Mouse (Mus musculus) lung, embryonic 14.5 days (tissue): ENCODE results near the gene Crim1. TPM values are rescaled to one million over a fixed set of nuclear protein-coding genes. Genes with fewer than 3 reads are reported as not detected.

ENCODE experiments used
- ATAC-seq: fragments of 200-750 bp; cut with Nextera tagmentation; 2 replicates; pipeline ENCODE4 v1.8.0; 2017; ENCODE audit warnings: mild to moderate bottlenecking, moderate TSS enrichment, moderate library complexity; ENCODE audit not compliant: insufficient read depth
- DNase-seq: peaks from one replicate; pipeline ENCODE4 v3.0.0-alpha.2; 2015
- H3K27ac ChIP-seq: fragments of 300-500 bp; sonication (generic); 2 replicates; pipeline ENCODE4 v1.5.1; 2014; ENCODE audit warnings: low read depth, mild to moderate bottlenecking, moderate library complexity
- H3K27me3 ChIP-seq: fragments of 300-500 bp; sonication (generic); 2 replicates; pipeline ENCODE4 v1.6.1; 2014; ENCODE audit warnings: low read length, control low read depth; ENCODE audit not compliant: insufficient read depth
- H3K36me3 ChIP-seq: fragments of 300-500 bp; sonication (generic); 2 replicates; pipeline ENCODE4 v1.6.1; 2014; ENCODE audit warnings: control low read depth; ENCODE audit not compliant: insufficient read depth
- H3K4me1 ChIP-seq: fragments of 300-500 bp; sonication (generic); 2 replicates; pipeline ENCODE4 v1.6.1; 2014; ENCODE audit warnings: antibody characterized with exemption, control low read depth; ENCODE audit not compliant: insufficient read depth
- H3K4me2 ChIP-seq: fragments of 300-500 bp; sonication (generic); 2 replicates; pipeline ENCODE4 v1.6.1; 2014; ENCODE audit warnings: mild to moderate bottlenecking
- H3K4me3 ChIP-seq: fragments of 300-500 bp; sonication (generic); 2 replicates; pipeline ENCODE4 v1.5.1; 2014; ENCODE audit warnings: low read depth, low read length
- H3K9ac ChIP-seq: fragments of 300-500 bp; sonication (generic); 2 replicates; pipeline ENCODE4 v1.6.1; 2014
- H3K9me3 ChIP-seq: fragments of 300-500 bp; sonication (generic); 2 replicates; pipeline ENCODE4 v1.6.1; 2016; ENCODE audit warnings: low read depth, low read length, control low read depth
- CTCF ChIP-seq: IDR thresholded peaks from 2 replicates; pipeline ENCODE4 v1.5.1; 2016; ENCODE audit warnings: antibody characterized with exemption, low read depth
- WGBS: fragments of 180-500 bp; shearing (Covaris S2); extraction: QIAGEN DNeasy Blood & Tissue Kit; methylation state at CpG from one replicate; pipeline ENCODE4 v1.1.7; 2014; 5-methylcytosine and 5-hydroxymethylcytosine counted together
- polyA plus RNA-seq: library from polyadenylated mRNA; unstranded; fragments of >200 nt; fragmentation: Nextera tagmentation; extraction: Ambion mirVana; gene quantifications from 2 replicates; pipeline ENCODE4 v1.2.1, GENCODE M21; 2014

Gene Crim1
- polyA plus RNA-seq, 1 experiment from 2014 or later, result 5.7 TPM

GRCm38 (mm10) chr17:78221007-78221642, 21.1 kb downstream of the Crim1 start:
- Histone ChIP-seq H3K4me2 (no peak overlapping the region), H3K9ac (no peak overlapping the region), H3K27ac (no peak overlapping the region), H3K36me3 (no peaks in the 10 kb centered on the region), H3K4me1 (peaks cover 3% of the 10 kb centered on the region), H3K4me3 (no peak overlapping the region), H3K27me3 (no peaks in the 10 kb centered on the region), H3K9me3 (no peaks in the 10 kb centered on the region)
- WGBS, result 31% methylated on average over 8 of the region's 8 CpGs
- no peak for TF ChIP-seq CTCF
- peak; percentile 82 for DNase-seq
- peak; percentile 28; the same call in 1 of the 2 replicates for ATAC-seq

DNA sequence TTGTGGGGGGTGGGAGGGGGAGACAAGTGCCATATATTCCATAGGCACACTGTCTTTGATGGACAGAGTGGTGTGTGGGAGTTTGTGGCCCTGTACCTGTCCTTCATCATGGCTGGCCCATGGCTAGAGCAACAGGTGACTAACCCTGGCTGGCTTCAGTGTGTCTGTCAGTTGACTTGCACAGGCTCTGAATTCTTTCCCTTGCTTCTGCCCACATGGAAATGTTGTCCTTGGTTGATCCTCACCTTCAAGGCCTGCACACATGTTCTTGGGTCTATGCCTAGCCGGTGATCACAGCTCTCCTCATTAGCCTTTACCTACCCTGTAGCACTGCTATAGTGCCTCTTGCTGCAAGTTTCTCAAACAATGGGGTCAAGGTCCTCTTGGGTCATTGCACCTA, 21.8 kb downstream of the Crim1 start:
- ATAC-seq (no peak), DNase-seq (no peak)
- H3K4me3 ChIP-seq, result no peak overlapping the region
- H3K36me3 ChIP-seq, result no peaks in the 10 kb centered on the region
- H3K4me2 ChIP-seq, result no peak overlapping the region
- no peaks in the 10 kb centered on the region for H3K9me3 ChIP-seq
- H3K27me3 ChIP-seq, result no peaks in the 10 kb centered on the region
- TF ChIP-seq CTCF, result no peak
- no peak overlapping the region for H3K9ac ChIP-seq
- peaks cover 3% of the 10 kb centered on the region for H3K4me1 ChIP-seq
- WGBS, result 89% methylated on average over 1 of the region's 1 CpGs
- no peak overlapping the region for H3K27ac ChIP-seq

DNA sequence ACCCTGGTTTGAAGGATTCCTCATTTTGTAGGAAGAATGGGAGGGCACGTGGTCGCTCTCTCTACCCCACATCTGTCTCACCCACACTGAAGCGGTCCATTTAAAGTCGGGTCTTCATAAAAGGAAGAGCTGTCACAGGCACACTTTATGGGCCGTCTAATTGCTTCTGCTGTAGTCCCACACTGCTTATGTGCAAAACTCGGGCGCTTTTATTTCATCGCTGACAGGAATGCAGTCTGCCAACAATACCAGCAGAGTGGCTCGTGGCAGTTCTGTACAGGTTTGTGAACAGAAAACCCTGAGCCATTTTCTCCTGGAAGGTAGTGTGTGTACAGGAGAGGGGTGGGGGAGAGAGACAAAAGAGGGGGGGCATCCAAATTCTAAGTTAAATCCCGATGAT, 23.9 kb downstream of the Crim1 start:
- TF ChIP-seq CTCF, result no peak
- no peak overlapping the region for H3K4me2 ChIP-seq
- ATAC-seq (peak; percentile 52; the same call in 1 of the 2 replicates), DNase-seq (peak; percentile 51)
- no peaks in the 10 kb centered on the region for H3K9me3 ChIP-seq
- H3K27me3 ChIP-seq, result no peaks in the 10 kb centered on the region
- H3K9ac ChIP-seq, result no peak overlapping the region
- WGBS, result 30% methylated on average over 10 of the region's 10 CpGs
- H3K4me1 ChIP-seq, result peaks cover 3% of the 10 kb centered on the region
- H3K36me3 ChIP-seq, result no peaks in the 10 kb centered on the region
- no peak overlapping the region for H3K4me3 ChIP-seq
- H3K27ac ChIP-seq, result no peak overlapping the region

GRCm38 (mm10) chr17:78225547-78225946, 25.5 kb downstream of the Crim1 start:
- ATAC-seq (no peak), DNase-seq (no peak)
- no peak for TF ChIP-seq CTCF
- WGBS, result 63% methylated on average over 5 of the region's 5 CpGs
- Histone ChIP-seq H3K9me3 (no peaks in the 10 kb centered on the region), H3K4me1 (peaks cover 3% of the 10 kb centered on the region), H3K4me3 (no peak overlapping the region), H3K27ac (no peak overlapping the region), H3K9ac (no peak overlapping the region), H3K36me3 (no peaks in the 10 kb centered on the region), H3K4me2 (no peak overlapping the region), H3K27me3 (no peaks in the 10 kb centered on the region)

DNA sequence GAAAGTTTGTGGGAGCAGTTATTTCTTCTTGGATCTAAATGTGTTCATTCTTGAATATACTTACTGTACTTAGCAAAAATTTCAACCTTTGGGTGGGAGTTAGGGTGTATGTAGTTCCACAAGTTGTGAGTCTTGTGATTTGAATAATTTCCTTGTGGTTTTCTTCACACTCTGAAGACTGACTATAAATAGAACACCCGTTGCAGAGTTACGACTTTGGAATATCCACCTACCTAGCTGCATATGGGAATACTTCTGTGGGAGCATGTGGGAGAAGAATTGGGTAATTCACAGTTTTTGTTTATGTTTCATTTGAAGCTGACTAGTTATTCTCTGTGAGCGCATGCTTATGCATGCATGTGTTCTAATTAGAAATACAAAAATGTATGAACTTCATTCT, 27.2 kb downstream of the Crim1 start:
- ATAC-seq (no peak), DNase-seq (no peak)
- WGBS, result 74% methylated on average over 3 of the region's 3 CpGs
- Histone ChIP-seq H3K4me2 (no peak overlapping the region), H3K4me1 (peaks cover 3% of the 10 kb centered on the region), H3K9me3 (no peaks in the 10 kb centered on the region), H3K4me3 (no peak overlapping the region), H3K36me3 (no peaks in the 10 kb centered on the region), H3K9ac (no peak overlapping the region), H3K27ac (no peak overlapping the region), H3K27me3 (no peaks in the 10 kb centered on the region)
- no peak for TF ChIP-seq CTCF

DNA sequence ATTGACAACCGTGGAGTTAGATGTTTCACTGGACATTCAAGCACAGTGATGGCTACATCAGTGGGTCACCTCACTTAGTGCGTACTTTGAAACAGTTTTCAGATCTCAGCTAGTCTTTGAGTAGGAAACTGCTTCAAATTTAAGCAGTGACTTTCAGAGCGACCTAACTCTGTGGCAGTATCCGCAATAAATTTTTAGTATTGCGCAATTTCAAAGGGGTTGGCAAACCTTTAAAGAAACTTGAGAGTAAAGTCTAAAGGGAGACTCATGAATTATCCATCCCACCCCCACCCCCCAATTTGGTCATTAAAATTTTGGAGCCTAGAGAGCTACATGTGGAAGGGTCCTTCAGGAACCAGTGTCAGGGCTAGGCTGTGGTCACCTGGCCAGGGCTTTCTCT, 31.5 kb downstream of the Crim1 start:
- H3K9me3 ChIP-seq, result no peaks in the 10 kb centered on the region
- no peak overlapping the region for H3K4me2 ChIP-seq
- no peak overlapping the region for H3K4me3 ChIP-seq
- ATAC-seq (no peak), DNase-seq (peak; percentile 61)
- 87% methylated on average over 5 of the region's 5 CpGs for WGBS
- H3K27me3 ChIP-seq, result no peaks in the 10 kb centered on the region
- H3K36me3 ChIP-seq, result no peaks in the 10 kb centered on the region
- no peak overlapping the region for H3K9ac ChIP-seq
- no peaks in the 10 kb centered on the region; the same call in 1 of the 2 replicates for H3K4me1 ChIP-seq
- no peak for TF ChIP-seq CTCF
- H3K27ac ChIP-seq, result no peak overlapping the region

GRCm38 (mm10) chr17:78232703-78233102, 32.7 kb downstream of the Crim1 start:
- DNase-seq, result peak; percentile 27
- no peaks in the 10 kb centered on the region for H3K9me3 ChIP-seq
- H3K4me3 ChIP-seq, result no peak overlapping the region
- H3K27me3 ChIP-seq, result no peaks in the 10 kb centered on the region
- H3K27ac ChIP-seq, result no peak overlapping the region
- no peak overlapping the region for H3K9ac ChIP-seq
- TF ChIP-seq CTCF, result no peak
- peak; percentile 49; the same call in 1 of the 2 replicates for ATAC-seq
- H3K4me1 ChIP-seq, result no peaks in the 10 kb centered on the region; the same call in 1 of the 2 replicates
- WGBS, result 59% methylated on average over 13 of the region's 13 CpGs
- H3K36me3 ChIP-seq, result no peaks in the 10 kb centered on the region
- H3K4me2 ChIP-seq, result no peak overlapping the region
